Mouse (Mus musculus) cerebellum, adult 18-20 months (tissue): ENCODE measurements around the gene Eif5a.
"Not testable (repeated sequence)": the region's sequence is repeated elsewhere in the genome, so short reads cannot be mapped to it uniquely, and the experiment has no call there.

Source experiments
- DNase-seq, 2 experiments: peaks; one replicate each; pipeline ENCODE4 v3.0.0; 2021

The Eif5a gene

DNA sequence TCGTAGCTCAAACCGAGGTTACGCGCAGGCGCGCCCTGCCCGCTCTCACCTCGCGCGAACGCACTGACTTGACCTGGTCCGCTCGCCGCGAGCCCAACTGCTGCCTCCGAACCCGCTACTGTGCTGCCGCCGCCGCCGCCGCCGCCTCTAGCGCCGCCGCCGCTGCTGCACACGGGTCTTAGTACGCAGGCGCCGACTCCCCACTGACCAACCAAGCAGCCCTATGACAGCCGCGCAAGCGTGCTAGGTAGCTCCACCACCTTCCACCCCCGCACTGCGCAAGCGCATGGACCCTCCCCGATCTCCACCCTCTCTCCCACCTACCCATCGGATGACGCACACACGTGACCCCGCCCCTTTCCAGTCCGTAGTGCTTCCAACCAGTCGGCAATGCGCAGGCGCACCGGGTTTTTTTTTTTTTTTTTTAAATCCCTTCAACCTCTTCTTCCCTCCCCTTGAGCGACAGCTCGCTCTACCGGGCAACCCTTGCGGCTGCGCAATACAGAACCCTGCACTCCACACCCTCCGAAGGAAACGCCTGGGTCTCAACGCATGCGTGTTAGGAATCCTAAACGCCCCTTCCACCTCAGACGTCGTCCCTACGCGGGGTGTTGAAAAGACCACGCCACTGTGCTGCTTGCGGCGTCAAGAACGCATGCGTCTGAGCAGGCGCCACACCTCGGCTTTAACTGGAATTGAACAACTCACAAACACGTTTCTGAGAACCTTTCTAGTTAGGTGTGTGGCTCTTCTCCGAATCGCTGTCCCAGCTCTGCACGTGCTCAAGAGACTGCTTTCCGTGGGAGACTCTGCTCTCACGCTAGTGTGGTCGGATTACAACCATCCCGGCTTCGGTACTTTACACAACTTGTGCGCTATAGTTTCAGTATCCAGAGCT is at the start of gene Eif5a:
Eif5a (minus strand) TSS at position 845 of the 898 bp plus-strand sequence.
- DNase-seq: peak; percentile 100

DNA sequence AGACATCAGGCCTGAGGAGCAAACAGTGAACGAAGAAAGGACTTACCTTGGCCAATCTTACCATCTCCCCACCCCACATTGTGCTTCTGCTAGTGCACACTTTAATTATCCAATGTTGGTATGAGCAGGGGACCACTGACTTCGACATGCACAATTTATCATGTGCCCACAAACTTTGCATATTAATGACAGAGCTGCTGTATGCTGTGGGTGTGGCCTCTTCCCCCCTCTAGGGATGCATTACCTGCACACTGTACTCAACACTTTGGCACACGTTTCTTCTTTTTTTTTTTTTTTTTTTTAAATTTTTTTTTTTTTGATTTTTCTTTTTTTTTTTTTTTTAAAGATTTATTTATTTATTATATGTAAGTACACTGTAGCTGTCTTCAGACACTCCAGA is 49.0 kb upstream of the Eif5a start:
- no peak for DNase-seq

DNA sequence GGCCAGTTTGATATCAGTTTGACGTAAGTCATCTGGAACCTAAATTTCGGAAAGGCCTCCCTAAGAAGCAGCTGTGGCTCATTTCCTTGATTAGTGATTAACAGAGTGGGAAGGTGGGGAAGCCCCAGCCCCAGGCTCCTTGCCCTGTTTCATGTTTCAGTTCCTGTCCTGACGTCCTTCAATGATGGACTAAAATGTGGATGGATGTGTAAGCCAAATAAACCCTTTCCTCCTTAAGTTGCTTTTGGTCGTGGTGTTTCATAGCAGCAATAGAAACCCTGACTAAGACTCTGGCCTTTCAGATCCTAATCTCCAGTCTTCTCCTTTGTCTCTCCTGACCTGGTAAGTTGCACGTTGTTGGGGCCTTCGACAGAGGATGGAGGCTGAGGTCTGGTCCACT is 48.5 kb upstream of the Eif5a start:
- DNase-seq: no peak

DNA sequence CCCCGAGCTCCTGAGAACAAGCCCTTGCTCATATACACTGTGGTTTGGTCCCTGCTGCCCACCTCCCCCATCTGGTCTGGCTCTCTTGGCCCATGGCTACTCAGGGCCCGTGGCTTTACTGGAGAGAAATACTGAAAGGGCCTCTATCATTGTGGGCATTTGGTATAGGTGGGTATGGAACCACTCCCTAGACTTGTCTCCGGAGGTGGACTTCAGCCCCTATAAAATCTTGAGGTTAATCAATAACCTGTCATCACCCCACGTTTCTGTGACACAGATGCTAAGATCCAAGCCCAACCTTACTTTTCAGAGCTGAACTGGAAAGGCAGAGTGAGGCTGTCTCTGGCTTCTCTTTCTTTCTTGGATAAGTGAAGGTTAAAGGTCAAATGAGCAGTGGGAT is 47.0 kb upstream of the Eif5a start:
- no peak for DNase-seq

DNA sequence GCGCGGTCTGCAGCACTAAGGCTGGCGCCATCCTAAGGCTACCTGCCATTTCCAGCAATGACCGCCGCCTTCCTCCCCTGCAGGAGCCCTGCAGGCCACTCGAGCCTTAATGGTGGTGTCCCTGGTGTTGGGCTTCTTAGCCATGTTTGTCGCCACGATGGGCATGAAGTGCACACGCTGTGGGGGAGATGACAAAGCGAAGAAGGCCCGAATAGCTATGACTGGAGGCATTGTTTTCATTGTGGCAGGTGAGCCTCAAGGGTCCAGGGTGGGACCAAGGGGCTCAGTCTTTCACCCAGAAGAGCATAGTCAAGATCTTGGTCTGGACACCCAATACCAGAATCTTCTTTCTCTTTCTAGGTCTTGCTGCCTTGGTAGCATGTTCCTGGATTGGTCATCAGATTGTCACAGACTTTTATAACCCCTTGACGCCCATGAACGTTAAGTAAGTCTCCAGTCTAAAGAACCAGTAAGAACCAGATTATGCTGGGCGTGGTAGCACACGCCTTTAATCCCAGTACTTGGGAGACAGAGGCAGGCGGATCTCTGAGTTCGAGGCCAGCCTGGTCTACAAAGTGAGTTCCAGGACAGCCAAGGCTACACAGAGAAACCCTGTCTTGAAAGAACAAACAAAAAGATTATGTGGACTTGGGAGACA is 45.2 kb upstream of the Eif5a start:
- DNase-seq: no peak

DNA sequence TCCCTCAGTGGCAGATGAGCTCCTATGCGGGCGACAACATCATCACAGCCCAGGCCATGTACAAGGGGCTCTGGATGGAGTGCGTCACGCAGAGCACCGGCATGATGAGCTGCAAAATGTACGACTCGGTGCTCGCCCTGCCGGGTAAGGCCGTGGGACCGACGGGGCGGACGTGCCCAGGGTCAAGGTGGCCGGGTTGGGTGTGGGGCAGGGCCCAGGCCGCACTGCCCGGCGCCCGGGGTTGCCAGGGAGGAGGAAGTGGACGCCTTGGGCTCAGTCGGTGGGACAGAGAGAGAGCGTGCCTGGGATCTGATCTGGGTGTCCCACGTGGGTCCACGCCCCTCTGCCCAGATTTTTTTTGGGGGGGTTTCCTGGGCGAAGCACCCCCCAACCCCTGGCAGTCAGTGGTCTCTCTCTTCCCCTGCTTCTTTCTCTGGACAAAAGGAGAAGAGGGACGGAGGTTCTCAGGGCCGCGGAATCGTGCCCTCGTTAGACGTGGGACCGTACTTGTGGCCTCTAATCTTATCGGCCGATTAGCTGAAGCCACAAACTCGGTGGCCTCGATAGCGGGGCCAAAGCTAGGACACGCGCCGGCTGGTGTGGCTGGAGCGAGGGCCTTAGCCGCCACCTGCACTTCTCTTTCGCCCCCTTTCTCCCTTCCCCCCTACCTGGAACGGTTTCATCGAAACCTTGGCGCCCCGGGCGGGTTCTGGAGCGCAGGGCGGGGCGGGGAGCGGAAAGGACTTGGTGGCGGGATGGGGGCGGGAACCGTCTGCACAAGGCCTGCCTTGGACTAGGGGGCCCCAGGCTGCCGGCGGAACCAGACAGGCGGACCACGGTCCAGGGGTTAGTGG is 44.5 kb upstream of the Eif5a start:
- DNase-seq: no peak

DNA sequence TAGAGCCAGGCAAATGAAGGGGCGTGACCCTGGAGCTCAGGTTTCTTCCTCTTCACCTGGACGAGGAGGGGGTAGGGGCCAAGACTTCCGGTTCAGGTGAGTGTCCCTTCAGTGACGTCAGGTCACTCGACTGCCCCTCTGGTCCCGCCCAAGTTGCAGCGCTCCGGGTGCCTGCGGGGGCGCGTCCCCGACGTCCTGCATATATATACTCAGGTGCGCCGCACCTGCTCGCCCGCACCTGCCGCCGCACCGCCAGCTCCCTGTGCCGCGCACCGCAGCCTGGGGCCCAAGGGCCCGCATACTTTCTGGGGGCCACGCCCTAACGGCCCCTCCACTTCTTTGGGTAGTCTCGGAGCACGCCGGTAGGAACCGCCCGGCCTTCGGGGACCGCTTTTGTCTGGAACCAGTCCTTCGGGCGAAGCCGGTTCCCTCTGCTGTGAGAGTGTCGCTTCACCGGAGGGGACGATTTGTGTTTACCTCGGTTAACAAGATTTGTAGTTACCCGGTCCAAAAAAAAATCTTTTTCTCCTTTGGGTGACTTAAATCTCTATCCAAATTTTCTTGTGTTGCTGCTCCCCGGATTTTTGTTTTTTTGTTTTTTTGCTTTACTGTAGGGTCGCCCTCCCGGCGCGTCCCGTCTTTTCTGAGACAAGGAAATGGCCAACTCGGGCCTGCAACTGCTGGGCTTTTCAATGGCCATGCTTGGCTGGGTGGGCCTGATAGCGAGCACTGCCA is 43.7 kb upstream of the Eif5a start:
- no peak for DNase-seq

DNA sequence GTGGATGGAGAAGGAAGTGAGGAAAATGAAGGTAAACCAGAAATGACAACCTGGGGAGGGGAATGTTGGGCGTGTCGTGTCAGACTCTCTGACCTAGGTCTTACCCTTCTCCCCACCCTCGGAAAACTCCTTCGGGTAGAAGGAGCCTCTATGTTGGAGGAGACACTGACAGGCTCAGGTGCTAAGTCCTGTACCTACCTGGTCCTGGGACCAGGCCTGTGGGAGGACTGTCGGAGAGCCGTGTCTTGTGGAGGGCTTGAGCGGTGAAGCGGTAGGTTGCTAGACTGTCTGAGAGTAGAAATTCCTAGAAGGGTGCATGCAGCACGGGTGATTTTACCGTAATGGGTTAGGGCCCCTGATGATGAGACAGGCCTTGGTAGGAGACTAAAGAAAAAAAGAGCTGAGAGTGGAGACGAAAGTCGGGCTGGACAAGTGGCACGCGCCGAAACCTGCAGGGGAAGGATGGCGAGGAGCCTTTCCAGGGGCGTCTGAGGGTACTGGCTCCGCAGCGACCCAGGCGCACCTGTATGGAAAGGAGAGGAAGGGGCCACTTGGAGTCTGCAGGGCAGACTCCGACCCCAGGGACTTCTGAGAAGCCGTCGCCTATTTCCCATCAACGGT is 43.0 kb upstream of the Eif5a start, which contains the start of gene Cldn7:
Cldn7 (plus strand) TSS at position 130 of the 621 bp plus-strand sequence.
- DNase-seq: no peak

DNA sequence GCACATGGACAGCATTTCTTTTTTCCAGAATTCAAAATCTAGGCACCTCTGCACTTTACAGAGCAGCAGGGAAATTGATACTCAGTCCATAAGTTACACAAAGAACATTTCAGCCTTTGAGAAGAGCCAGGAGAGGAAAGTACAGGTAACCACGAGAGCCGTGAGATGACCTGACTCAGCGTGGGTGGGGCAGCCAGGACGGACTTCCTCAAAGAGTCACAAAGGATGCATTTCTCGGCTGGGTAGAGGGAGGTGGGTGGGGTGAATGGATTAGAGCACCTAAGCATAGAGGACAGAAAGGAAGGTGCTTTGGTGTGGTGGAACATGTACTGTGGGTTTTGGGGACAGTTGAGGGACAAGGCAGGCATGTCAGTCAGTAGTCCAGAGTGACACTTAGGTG is 40.1 kb upstream of the Eif5a start:
- DNase-seq: no peak

DNA sequence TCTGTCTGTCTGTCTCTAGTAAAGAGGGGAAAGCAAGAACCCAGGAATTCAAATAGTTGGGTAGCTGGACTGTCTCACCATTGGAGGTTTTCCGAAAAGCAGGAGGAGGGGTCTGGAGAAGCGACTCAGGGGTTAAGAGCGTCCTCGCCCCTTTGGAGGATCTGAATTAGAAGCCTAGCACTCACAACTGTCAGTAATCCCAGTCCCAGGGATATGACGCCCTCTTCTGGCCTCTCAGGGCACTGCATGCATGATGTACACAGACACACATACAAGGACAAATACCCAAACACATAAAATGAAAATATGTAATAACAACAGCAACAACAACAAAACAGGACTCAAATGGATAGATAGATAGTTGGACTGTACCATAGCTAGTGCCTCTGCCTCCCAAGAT is 38.9 kb upstream of the Eif5a start:
- DNase-seq: no peak

DNA sequence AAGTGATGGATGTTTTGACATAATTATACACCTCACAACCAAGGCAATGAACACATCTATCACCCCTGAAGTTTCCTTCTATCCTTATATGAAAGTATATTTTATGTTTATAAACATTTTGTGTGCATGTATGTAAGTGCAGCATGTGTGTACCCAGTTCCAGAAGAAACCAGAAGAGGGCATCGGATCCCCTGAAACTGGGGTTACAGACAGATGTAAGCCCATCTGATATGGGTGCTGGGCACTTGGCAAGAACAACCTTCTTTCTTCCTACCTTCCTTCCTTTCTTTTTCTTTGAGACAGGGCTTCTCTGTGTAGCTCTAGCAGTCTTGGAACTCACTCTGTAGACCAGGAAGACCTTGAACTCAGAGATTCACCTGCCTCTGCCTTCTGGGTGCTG is 34.5 kb upstream of the Eif5a start:
- DNase-seq: no peak

DNA sequence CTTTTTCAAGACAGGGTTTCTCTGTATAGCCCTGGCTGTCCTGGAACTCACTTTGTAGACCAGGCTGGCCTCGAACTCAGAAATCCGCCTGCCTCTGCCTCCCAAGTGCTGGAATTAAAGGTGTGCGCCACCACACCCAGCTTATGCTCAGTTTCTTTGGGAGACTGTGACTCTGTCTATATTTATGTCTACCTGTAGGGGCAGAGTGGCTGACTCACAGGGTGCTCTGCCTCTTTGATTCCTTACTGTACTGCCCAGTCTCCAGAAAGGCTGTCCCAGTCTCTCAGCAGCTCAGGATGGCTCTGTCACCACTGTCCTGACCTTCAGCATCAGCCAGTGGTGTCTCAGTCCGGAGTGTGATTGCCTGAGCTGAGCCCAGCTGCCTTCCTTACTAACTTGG is 33.9 kb upstream of the Eif5a start:
- DNase-seq: not testable (repeated sequence)

DNA sequence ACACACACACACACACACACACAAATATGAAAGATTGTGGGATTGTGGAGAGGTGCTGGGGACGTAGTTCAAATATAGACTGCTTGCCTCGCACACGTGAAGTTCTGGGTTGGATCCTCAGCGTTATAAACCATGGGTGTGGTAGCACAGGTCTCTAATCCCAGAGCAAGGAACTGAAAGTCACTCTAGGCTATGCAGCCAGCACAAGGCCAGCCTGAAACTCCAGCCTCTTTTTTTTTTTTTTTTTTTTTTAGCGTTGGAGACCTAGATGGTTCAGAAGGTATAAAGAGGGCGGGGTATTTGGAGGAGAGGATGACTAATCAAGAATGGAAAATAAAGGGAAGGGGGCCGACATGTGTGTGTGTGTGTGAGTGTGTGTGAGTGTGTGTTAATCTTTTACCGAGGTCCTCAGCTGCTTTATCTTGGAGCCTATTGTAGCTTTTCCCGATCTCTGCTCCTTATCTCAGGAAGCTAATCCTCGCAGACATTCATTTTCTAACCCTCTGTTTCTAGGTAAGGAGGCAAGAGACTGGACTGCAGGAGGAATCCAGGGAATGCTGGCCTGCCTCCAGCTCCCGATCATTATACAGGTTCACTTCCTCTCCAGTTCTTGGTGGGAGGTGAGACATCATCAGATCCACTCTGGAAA is 31.6 kb upstream of the Eif5a start:
- DNase-seq: no peak

DNA sequence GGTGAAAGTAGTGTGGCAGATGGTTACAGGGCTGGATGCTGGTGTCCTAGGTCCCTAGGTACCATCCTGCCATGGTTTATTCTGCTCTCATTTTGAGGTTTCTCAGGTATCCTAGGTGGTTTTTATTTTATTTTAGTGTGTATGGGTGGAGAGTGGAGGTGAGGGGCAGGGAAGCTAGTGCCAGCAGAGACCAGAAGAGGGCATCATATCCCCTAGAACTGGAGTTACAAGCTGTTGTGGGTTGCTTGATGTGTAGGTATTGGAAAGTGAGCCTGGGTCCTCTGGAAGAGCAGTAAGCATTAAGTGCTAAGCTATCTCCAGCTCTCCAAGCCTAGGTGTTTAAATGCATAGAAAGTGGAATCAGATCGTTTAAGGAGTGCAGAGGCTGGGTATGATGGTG is 30.5 kb upstream of the Eif5a start:
- DNase-seq: no peak

DNA sequence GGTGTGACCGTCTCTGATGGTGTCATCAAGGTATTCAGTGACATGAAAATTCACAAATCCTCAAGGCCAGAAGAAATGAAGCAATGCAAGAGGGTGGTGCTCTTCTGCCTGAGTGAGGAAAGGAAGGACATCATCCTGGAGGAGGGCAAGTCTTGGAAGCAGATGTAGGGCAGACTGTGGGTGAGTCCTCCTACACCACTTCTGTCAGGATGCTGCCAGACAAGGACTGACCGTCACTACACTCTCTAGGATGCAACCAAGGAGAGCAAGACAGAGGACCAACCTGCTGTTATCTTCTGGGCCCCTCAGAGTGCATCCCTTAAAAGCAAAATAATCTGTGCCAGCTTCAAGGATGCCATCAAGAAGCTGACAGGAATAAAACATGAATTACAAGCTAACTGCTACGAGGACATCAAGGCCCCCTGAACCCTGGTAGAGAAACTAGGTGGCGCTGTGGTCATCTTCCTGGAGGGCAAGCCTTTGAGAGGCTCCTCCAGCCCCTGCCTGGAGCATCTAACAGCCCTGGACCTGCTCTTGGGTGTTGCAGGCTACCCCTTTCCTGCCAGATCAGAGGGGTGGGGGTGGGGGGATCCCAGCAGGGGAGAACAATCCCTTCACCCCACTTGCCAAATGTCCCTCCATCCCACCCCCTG is 29.2 kb upstream of the Eif5a start:
- no peak for DNase-seq

DNA sequence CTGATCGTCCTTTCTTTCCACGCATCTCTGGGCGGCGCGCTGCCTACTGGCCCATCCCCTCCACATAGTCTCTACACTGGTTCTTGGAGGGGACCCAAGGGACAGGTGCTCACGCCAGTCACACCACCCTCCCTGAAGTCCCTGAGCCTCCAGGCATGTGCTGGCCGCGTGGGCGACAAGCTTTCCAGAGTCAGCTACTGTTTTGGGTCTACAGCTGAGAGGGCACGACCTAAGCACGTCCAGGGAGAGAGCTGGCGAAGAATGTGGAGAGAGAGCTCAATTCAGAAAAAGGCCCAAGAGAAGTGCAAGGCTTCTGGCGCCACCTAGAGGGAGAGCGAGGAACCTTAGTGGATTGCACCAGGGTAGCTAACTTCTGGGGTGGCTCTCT is 27.0 kb upstream of the Eif5a start:
- DNase-seq: peak; percentile 77 to 82

DNA sequence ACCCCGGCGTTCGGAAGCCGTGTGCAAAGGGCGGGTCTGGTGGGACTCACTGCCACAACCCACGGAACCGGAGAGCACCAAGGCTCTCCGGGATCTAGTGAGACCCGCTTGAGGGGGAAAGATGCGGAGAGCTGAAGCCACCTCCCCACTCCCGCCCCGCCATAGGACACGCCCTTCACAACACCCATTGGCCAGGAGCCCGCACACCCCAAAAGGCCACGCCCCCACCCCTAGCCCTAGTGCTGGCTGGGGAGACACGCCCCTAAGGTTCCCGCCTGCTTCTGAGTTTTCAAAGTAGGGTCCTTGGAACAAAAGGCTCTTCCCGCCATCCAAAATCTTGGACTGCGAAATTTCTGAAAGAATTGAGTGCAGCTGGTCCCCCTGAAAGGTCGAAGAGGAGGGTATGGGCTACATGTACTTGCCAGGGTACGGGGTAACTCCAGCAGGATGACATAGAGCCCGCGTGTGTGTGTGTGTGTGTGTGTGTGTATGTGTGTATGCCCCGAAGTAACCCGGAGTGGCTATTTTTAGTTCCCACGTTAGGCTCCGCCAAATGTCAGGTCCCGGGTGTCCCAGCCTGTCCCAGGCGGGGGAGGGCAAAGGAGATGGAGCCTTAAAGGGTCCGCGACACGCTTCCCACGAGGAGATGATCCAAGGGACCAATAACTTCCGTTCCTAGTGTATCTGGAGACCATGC is 26.5 kb upstream of the Eif5a start, which contains the start of gene Slc2a4:
Slc2a4 (minus strand) TSS at position 123 of the 697 bp plus-strand sequence.
- peak; percentile 46 to 49 for DNase-seq

DNA sequence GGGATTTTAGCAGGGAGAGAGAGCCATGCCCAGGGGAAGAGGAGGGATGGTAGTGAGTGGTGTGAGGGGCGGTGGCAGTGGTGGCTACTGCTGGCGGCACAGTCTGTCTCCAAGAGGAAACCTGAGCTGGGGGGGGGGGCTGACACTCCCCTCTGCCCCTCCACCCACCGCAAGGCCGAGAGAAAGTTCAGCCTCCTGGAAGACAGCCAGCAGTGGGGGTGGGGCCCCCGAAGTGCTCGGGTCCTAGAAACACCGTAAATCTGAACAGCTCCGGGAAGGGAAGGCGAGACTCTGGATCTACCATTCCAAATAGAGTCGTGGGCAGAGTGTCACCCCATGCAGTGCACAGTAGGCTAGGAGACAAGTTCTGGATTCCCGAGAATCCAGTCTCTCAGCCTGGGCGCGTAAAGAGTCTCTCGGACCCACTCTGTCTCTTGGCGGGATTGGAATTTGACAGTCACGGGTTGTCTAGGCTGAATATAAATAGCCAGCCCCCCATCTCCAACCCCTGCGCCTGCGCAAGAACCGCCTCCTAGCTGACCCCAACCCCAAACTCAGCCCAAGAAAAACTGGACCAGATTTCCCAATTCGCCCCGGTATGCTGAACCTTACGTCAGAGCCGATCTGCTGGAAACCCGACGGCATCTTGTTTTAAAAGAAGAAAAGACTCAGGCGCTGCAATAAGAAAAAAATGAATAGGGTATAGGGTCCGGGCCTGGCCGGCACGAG is 25.7 kb upstream of the Eif5a start:
- DNase-seq: no peak
